Mouse (Mus musculus) embryonic fibroblast, embryonic 13.5 days (primary cell): ENCODE results near the gene Banp.

Experiments used
- CTCF ChIP-seq: IDR thresholded peaks from 2 replicates; pipeline ENCODE4 v1.5.1; 2011; ENCODE audit warnings: mild to moderate bottlenecking, control low read depth, low read length, moderate library complexity, borderline replicate concordance; ENCODE audit not compliant: insufficient read depth
- POLR2A ChIP-seq: IDR thresholded peaks from 2 replicates; pipeline ENCODE4 v1.6.1; 2011; ENCODE audit warnings: low read depth, mild to moderate bottlenecking, control low read depth, low read length, moderate library complexity

DNA sequence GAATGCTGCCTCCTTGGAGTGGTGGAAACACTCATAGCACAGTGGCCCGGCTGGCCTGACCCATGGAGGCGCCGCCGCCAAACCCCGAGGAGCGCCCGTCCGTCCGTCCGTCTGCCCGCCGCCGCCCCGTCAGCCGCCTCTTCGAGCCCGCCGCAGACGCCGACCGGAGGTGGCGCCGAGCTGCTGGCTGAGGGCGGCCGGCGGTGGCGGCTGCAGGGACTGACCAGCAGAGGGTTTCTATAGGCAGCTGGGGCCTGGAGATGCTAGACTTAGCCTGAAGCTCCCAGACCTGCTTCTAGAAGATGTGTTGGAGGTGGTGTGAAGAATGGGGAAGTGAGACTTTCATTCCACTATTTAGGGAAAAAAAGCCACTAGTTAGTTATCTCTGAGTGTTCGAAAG lies 24.4 kb downstream of the Banp start:
- TF ChIP-seq POLR2A (no peak), CTCF (no peak)
